In genomic region chr17:65614431-65614830, GRCm38 (mm10) we compare ENCODE assay signal across 9 mouse cellular contexts. TPM values are rescaled to one million over a fixed set of nuclear protein-coding genes. Genes with fewer than 3 reads are reported as not detected.
DNase-seq lines count a peak whose midpoint lies in the region; ATAC-seq and TF ChIP-seq lines count a peak whose summit lies in the region.
"Had no signal": no experiment of that assay in that cellular context is flagged by ENCODE, and none has a peak within 500 bp of the region (broad histone marks: within the 10 kb centered on the region; RNA-seq: fewer than 3 reads in every experiment).

No protein-coding gene starts in this region.

- peak overlapping the region; percentile 57 for H3K4me2 ChIP-seq in kidney, postnatal 0 days (ENCODE audit: low read length)
- H3K4me2 ChIP-seq in embryonic facial prominence, embryonic 11.5 days (ENCODE audit: low read depth, low read length): peak overlapping the region; percentile 67
- peak overlapping the region; percentile 65 for H3K4me2 ChIP-seq in hindbrain, embryonic 14.5 days (replicated peaks)
- peak overlapping the region; percentile 77 for H3K4me2 ChIP-seq in midbrain, embryonic 15.5 days

- H3K4me3 ChIP-seq in kidney, postnatal 0 days (replicated peaks; ENCODE audit: low read depth, low read length): peak overlapping the region; percentile 92
- peak overlapping the region; percentile 94 for H3K4me3 ChIP-seq in embryonic facial prominence, embryonic 11.5 days (ENCODE audit: low read depth, low read length)
- peak overlapping the region; percentile 98 for H3K4me3 ChIP-seq in hindbrain, embryonic 14.5 days (replicated peaks; ENCODE audit: low read length)
- H3K4me3 ChIP-seq in midbrain, embryonic 15.5 days: peak overlapping the region; percentile 82

- peak overlapping the region; percentile 98 for H3K27ac ChIP-seq in kidney, postnatal 0 days
- H3K27ac ChIP-seq in embryonic facial prominence, embryonic 11.5 days (replicated peaks; ENCODE audit: low read depth, low read length): peak overlapping the region; percentile 99
- peak overlapping the region; percentile 100 for H3K27ac ChIP-seq in hindbrain, embryonic 14.5 days
- peak overlapping the region; percentile 100 for H3K27ac ChIP-seq in midbrain, embryonic 15.5 days

- ATAC-seq in kidney, postnatal 0 days (replicated peaks; ENCODE audit: low FRiP score, low read depth): no peak
- ATAC-seq in embryonic facial prominence, embryonic 11.5 days (replicated peaks; ENCODE audit: insufficient number of reproducible peaks, low FRiP score, low TSS enrichment, low read depth): no peak
- no peak for ATAC-seq in hindbrain, embryonic 14.5 days (ENCODE audit: low FRiP score)
- ATAC-seq in midbrain, embryonic 15.5 days (replicated peaks): no peak
- ATAC-seq in megakaryocyte-erythroid progenitor cell, adult 5-6 weeks (replicated peaks; ENCODE audit: low FRiP score, low TSS enrichment, poor library complexity, severe bottlenecking): no peak

- no peaks in the 10 kb centered on the region for H3K27me3 ChIP-seq in kidney, postnatal 0 days (ENCODE audit: insufficient read depth, low read length)
- H3K27me3 ChIP-seq in embryonic facial prominence, embryonic 11.5 days (ENCODE audit: control insufficient read depth, insufficient read depth, low read length): no peaks in the 10 kb centered on the region
- no peaks in the 10 kb centered on the region for H3K27me3 ChIP-seq in hindbrain, embryonic 14.5 days (ENCODE audit: control insufficient read depth, insufficient read depth, low read length)
- no peaks in the 10 kb centered on the region for H3K27me3 ChIP-seq in midbrain, embryonic 15.5 days (replicated peaks)

- peaks cover 7% of the 10 kb centered on the region; the same call in 1 of the 2 replicates for H3K4me1 ChIP-seq in kidney, postnatal 0 days (replicated peaks; ENCODE audit: insufficient read depth, low read length)
- H3K4me1 ChIP-seq in embryonic facial prominence, embryonic 11.5 days (ENCODE audit: control insufficient read depth, insufficient read depth, low read length): no peaks in the 10 kb centered on the region
- peaks cover 22% of the 10 kb centered on the region for H3K4me1 ChIP-seq in hindbrain, embryonic 14.5 days (replicated peaks; ENCODE audit: control insufficient read depth, insufficient read depth, low read length)
- H3K4me1 ChIP-seq in midbrain, embryonic 15.5 days: peaks cover 23% of the 10 kb centered on the region

- peak overlapping the region; percentile 98 for H3K9ac ChIP-seq in kidney, postnatal 0 days (ENCODE audit: low read depth, low read length)
- H3K9ac ChIP-seq in embryonic facial prominence, embryonic 11.5 days (replicated peaks; ENCODE audit: low read length): peak overlapping the region; percentile 97
- peak overlapping the region; percentile 98 for H3K9ac ChIP-seq in hindbrain, embryonic 14.5 days
- H3K9ac ChIP-seq in midbrain, embryonic 15.5 days: peak overlapping the region; percentile 95

- no peaks in the 10 kb centered on the region for H3K36me3 ChIP-seq in kidney, postnatal 0 days (ENCODE audit: insufficient read depth, low read length)
- H3K36me3 ChIP-seq in embryonic facial prominence, embryonic 11.5 days (replicated peaks; ENCODE audit: control insufficient read depth, insufficient read depth, low read depth, low read length): no peaks in the 10 kb centered on the region
- no peaks in the 10 kb centered on the region for H3K36me3 ChIP-seq in hindbrain, embryonic 14.5 days (replicated peaks; ENCODE audit: control insufficient read depth, insufficient read depth)
- H3K36me3 ChIP-seq in midbrain, embryonic 15.5 days (replicated peaks): no peaks in the 10 kb centered on the region

- 2% methylated on average over 9 of the region's 9 CpGs for WGBS in kidney, postnatal 0 days
- 2% methylated on average over 9 of the region's 9 CpGs for WGBS in embryonic facial prominence, embryonic 11.5 days
- WGBS in hindbrain, embryonic 14.5 days: 1% methylated on average over 9 of the region's 9 CpGs
- WGBS in midbrain, embryonic 15.5 days: 2% methylated on average over 9 of the region's 9 CpGs

- H3K9me3 ChIP-seq in kidney, postnatal 0 days (replicated peaks; ENCODE audit: low read length): no peaks in the 10 kb centered on the region
- no peaks in the 10 kb centered on the region for H3K9me3 ChIP-seq in embryonic facial prominence, embryonic 11.5 days (replicated peaks; ENCODE audit: control insufficient read depth, low read length)
- H3K9me3 ChIP-seq in hindbrain, embryonic 14.5 days (ENCODE audit: control insufficient read depth, low read length): no peaks in the 10 kb centered on the region
- H3K9me3 ChIP-seq in midbrain, embryonic 15.5 days: no peaks in the 10 kb centered on the region

- TF ChIP-seq CTCF in kidney, postnatal 0 days (IDR thresholded peaks at IDR 0.05; ENCODE audit: low read depth): no peak

- DNase-seq in kidney, postnatal 0 days (ENCODE audit: low spot score): no peak
- no peak for DNase-seq in kidney, postnatal 14 days
- DNase-seq in embryonic facial prominence, embryonic 11.5 days (ENCODE audit: low spot score): peak; percentile 41
- DNase-seq in hindbrain, embryonic 14.5 days (ENCODE audit: low spot score): peak; percentile 47
- no peak for DNase-seq in thymus, postnatal 0 days (ENCODE audit: low spot score)
- no peak for DNase-seq in frontal cortex, postnatal 25 days (ENCODE audit: low spot score in 2 of 2)

RNA-seq across cellular contexts. Expression of gene Vapa, which starts 1.1 kb away (rescaled TPM):
- polyA plus RNA-seq in kidney, postnatal 0 days (2015; fragmentation: Nextera tagmentation; extraction: Ambion mirVana): 209 and 218 TPM in 2 replicates
- polyA plus RNA-seq in embryonic facial prominence, embryonic 11.5 days (2014; fragmentation: Nextera tagmentation; extraction: Ambion mirVana): 236 and 260 TPM in 2 replicates
- 292 and 314 TPM in 2 replicates for polyA plus RNA-seq in hindbrain, embryonic 14.5 days (2014; fragmentation: Nextera tagmentation; extraction: Ambion mirVana)
- polyA plus RNA-seq in midbrain, embryonic 15.5 days (2015; fragmentation: Nextera tagmentation; extraction: Ambion mirVana): 257 and 259 TPM in 2 replicates
- 199 and 209 TPM in 2 replicates for polyA plus RNA-seq in thymus, postnatal 0 days (2015; fragmentation: Nextera tagmentation; extraction: Ambion mirVana)
- 93.1 and 132 TPM in 2 replicates for total RNA-seq in megakaryocyte-erythroid progenitor cell, adult 5-6 weeks (2014; fragmentation: Nextera tagmentation)
- 94.5 and 99.9 TPM in 2 replicates for total RNA-seq in megakaryocyte-erythroid progenitor cell, adult 5-6 weeks (2017)

RNA-seq across cellular contexts. Expression of gene Txndc2, which starts 27.5 kb away (rescaled TPM):
- not detected in 2 replicates for polyA plus RNA-seq in kidney, postnatal 0 days (2015; fragmentation: Nextera tagmentation; extraction: Ambion mirVana)
- 0.18 and 0.38 TPM in 2 replicates for polyA plus RNA-seq in embryonic facial prominence, embryonic 11.5 days (2014; fragmentation: Nextera tagmentation; extraction: Ambion mirVana)
- 0.21 and 0.22 TPM in 2 replicates for polyA plus RNA-seq in hindbrain, embryonic 14.5 days (2014; fragmentation: Nextera tagmentation; extraction: Ambion mirVana)
- polyA plus RNA-seq in midbrain, embryonic 15.5 days (2015; fragmentation: Nextera tagmentation; extraction: Ambion mirVana): 0.09 TPM in 1 of 2 replicates, not detected in the other
- polyA plus RNA-seq in thymus, postnatal 0 days (2015; fragmentation: Nextera tagmentation; extraction: Ambion mirVana): 0.12 and 0.22 TPM in 2 replicates
- total RNA-seq in megakaryocyte-erythroid progenitor cell, adult 5-6 weeks (2014; fragmentation: Nextera tagmentation): not detected in 2 replicates
- not detected in 2 replicates for total RNA-seq in megakaryocyte-erythroid progenitor cell, adult 5-6 weeks (2017)
- total RNA-seq: layer of hippocampus, adult 18-20 months had no signal

Comparison
In these comparisons a context has a peak if more than half of its experiments do, and no peak if none do; other contexts are left out.
1. DNase-seq: peak in embryonic facial prominence, embryonic 11.5 days (single experiment) and hindbrain, embryonic 14.5 days (single experiment); none in kidney, postnatal 0 days (single experiment), kidney, postnatal 14 days (single experiment), thymus, postnatal 0 days (single experiment) and frontal cortex, postnatal 25 days (0 of 2).
2. Peak in every context shown above with its lines, with median percentiles within 50 percentile points of each other: H3K27ac ChIP-seq, H3K4me2 ChIP-seq, H3K4me3 ChIP-seq and H3K9ac ChIP-seq.